Mouse (Mus musculus): ENCODE results near the gene Ccne1. TPM values are rescaled to one million over a fixed set of nuclear protein-coding genes. Genes with fewer than 3 reads are reported as not detected.

Ccne1 gene
- 4.0 TPM for polyA plus RNA-seq (2014; fragmentation: Illumina TruSeq; extraction: RNeasy Lipid Tissue Mini Kit (QIAGEN cat#74804); ENCODE audit: low read depth, low replicate concordance)

DNA sequence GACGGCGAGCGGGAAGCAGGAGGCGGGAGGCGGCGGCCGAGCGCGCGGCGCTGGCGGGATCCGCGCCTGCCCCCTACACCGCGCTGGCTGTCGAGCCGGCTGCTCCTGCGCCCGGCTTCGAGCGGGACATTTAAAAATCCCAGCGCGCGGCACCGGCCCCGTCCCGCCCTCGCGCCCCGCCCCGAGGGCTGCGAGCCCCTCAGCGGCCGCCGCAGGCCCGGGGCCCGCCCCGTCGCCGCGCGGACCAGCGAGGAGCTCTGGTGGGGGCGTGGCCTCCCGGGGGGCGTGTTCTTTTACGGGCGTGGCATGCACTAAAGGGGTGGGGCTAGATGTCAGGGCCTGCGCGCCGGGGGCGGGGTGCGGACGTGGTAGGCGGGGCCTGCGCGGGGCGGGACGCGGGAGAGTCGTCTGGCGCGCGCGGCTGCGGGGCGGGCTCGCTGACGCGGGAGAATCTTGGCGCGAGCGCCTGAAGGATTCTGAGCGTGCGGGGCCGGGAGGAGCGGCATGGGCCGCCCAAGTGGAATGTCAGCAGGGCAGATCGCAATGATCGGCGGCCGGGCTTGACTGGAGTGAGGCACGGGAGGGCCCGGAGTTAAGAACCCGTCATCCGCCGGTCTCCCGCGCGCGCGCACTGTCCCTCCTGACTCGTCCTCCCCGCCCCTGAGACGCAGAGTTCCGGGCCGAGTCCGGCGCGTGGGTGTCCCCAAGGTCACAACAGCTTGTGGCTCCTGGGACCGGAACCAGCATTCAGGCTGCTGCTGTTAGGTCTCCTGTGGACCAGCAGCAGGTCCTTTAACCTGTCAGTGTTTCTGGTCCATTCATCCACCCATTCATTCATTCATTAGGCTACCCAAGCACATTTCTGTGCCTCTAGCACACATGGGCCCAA is at the start of gene Ccne1:
Gene Ccne1, minus strand, starts transcription at position 164 of the 889 bp plus-strand sequence.

Other genes with a start within 250 kb of the Ccne1 start
- gene Uri1, start 84.0 kb downstream of the Ccne1 start, polyA plus RNA-seq (2014; fragmentation: Illumina TruSeq; extraction: RNeasy Lipid Tissue Mini Kit (QIAGEN cat#74804); ENCODE audit: low read depth, low replicate concordance): 200 TPM
- gene 1600014C10Rik, start 75.7 kb upstream of the Ccne1 start, polyA plus RNA-seq (2014; fragmentation: Illumina TruSeq; extraction: RNeasy Lipid Tissue Mini Kit (QIAGEN cat#74804); ENCODE audit: low read depth, low replicate concordance): 32.2 TPM
- gene Plekhf1, start 120.5 kb upstream of the Ccne1 start, polyA plus RNA-seq (2014; fragmentation: Illumina TruSeq; extraction: RNeasy Lipid Tissue Mini Kit (QIAGEN cat#74804); ENCODE audit: low read depth, low replicate concordance): 0.12 TPM
- 50.7 TPM for gene Pop4, start 163.9 kb upstream of the Ccne1 start, polyA plus RNA-seq (2014; fragmentation: Illumina TruSeq; extraction: RNeasy Lipid Tissue Mini Kit (QIAGEN cat#74804); ENCODE audit: low read depth, low replicate concordance)